Mouse (Mus musculus): ENCODE data around the gene Smarcc1. TPM values are rescaled to one million over a fixed set of nuclear protein-coding genes. Genes with fewer than 3 reads are reported as not detected.

Smarcc1 gene
- polyA plus RNA-seq, 1 experiment from 2014 or later: 138 TPM

- H3K36me3 ChIP-seq: peaks cover 9% of the 10 kb centered on the region
- peaks cover 38% of the 10 kb centered on the region for H3K27me3 ChIP-seq
- peak overlapping the region; percentile 42 for H3K9ac ChIP-seq
- H3K4me3 ChIP-seq (replicated peaks): peak overlapping the region; percentile 73
- peaks cover 29% of the 10 kb centered on the region for H3K4me1 ChIP-seq
- ATAC-seq (replicated peaks; ENCODE audit: low FRiP score): peak; percentile 80
- H3K27ac ChIP-seq: no peak overlapping the region
- H3K4me2 ChIP-seq: peak overlapping the region; percentile 100
- 2% methylated on average over 40 of the region's 40 CpGs for WGBS
- H3K9me3 ChIP-seq (replicated peaks): no peaks in the 10 kb centered on the region
These were observed 128.2 kb downstream of the Smarcc1 start for GRCm38 (mm10) chr9:110245590-110246320.

- H3K9ac ChIP-seq: 0 out of 2 replicates have a peak overlapping the region, but pooled peaks have one; percentile 22
- H3K9me3 ChIP-seq (replicated peaks): no peaks in the 10 kb centered on the region
- ATAC-seq (replicated peaks; ENCODE audit: low FRiP score): peak; percentile 24; the same call in 1 of the 2 replicates
- H3K27ac ChIP-seq: no peak overlapping the region
- H3K4me3 ChIP-seq (replicated peaks): peak overlapping the region; percentile 73
- peaks cover 29% of the 10 kb centered on the region for H3K4me1 ChIP-seq
- H3K36me3 ChIP-seq: 0 out of 2 replicates have a peak, but pooled peaks cover 4% of the 10 kb centered on the region
- 30% methylated on average over 13 of the region's 13 CpGs for WGBS
- peak overlapping the region; percentile 100 for H3K4me2 ChIP-seq
- peaks cover 38% of the 10 kb centered on the region for H3K27me3 ChIP-seq
These were observed 128.8 kb downstream of the Smarcc1 start for GRCm38 (mm10) chr9:110246321-110246640.

- Histone ChIP-seq H3K4me3 (replicated peaks) (no peak overlapping the region), H3K4me1 (peaks cover 29% of the 10 kb centered on the region), H3K36me3 (no peaks in the 10 kb centered on the region), H3K9me3 (replicated peaks) (no peaks in the 10 kb centered on the region), H3K9ac (no peak overlapping the region), H3K4me2 (no peak overlapping the region), H3K27ac (no peak overlapping the region), H3K27me3 (peaks cover 38% of the 10 kb centered on the region)
- WGBS: 85% methylated on average over 10 of the region's 10 CpGs
- no peak for ATAC-seq (replicated peaks; ENCODE audit: low FRiP score)
These were observed 129.5 kb downstream of the Smarcc1 start for GRCm38 (mm10) chr9:110247049-110247448.

- Histone ChIP-seq H3K9me3 (replicated peaks) (no peaks in the 10 kb centered on the region), H3K9ac (no peak overlapping the region), H3K4me2 (no peak overlapping the region), H3K4me3 (replicated peaks) (no peak overlapping the region), H3K36me3 (no peaks in the 10 kb centered on the region), H3K4me1 (peaks cover 29% of the 10 kb centered on the region), H3K27me3 (peaks cover 28% of the 10 kb centered on the region), H3K27ac (no peak overlapping the region)
- ATAC-seq (replicated peaks; ENCODE audit: low FRiP score): no peak
- WGBS: 70% methylated on average over 2 of the region's 2 CpGs
These were observed 131.4 kb downstream of the Smarcc1 start for GRCm38 (mm10) chr9:110248861-110249260.

GRCm38 (mm10) chr9:110249823-110250543 lies 132.5 kb downstream of the Smarcc1 start:
- 19% methylated on average over 11 of the region's 11 CpGs for WGBS
- H3K27ac ChIP-seq: peak overlapping the region; percentile 27; the same call in 1 of the 2 replicates
- H3K36me3 ChIP-seq: no peaks in the 10 kb centered on the region
- no peak for ATAC-seq (replicated peaks; ENCODE audit: low FRiP score)
- no peak overlapping the region for H3K4me2 ChIP-seq
- H3K9ac ChIP-seq: 0 out of 2 replicates have a peak overlapping the region, but pooled peaks have one; percentile 4
- no peak overlapping the region for H3K4me3 ChIP-seq (replicated peaks)
- peaks cover 23% of the 10 kb centered on the region for H3K4me1 ChIP-seq
- H3K27me3 ChIP-seq: peaks cover 17% of the 10 kb centered on the region
- no peaks in the 10 kb centered on the region for H3K9me3 ChIP-seq (replicated peaks)

- ATAC-seq (replicated peaks; ENCODE audit: low FRiP score): no peak
- WGBS: 91% methylated on average over 14 of the region's 14 CpGs
- H3K27me3 ChIP-seq: peaks cover 12% of the 10 kb centered on the region
These were observed 133.3 kb downstream of the Smarcc1 start for GRCm38 (mm10) chr9:110250776-110251175.

GRCm38 (mm10) chr9:110255407-110256019 lies 138.0 kb downstream of the Smarcc1 start:
- 62% methylated on average over 15 of the region's 15 CpGs for WGBS
- H3K4me1 ChIP-seq: peaks cover 2% of the 10 kb centered on the region; the same call in 1 of the 2 replicates
- no peak overlapping the region for H3K4me2 ChIP-seq
- no peaks in the 10 kb centered on the region for H3K36me3 ChIP-seq
- H3K4me3 ChIP-seq (replicated peaks): no peak overlapping the region
- ATAC-seq (replicated peaks; ENCODE audit: low FRiP score): no peak
- H3K27me3 ChIP-seq: no peaks in the 10 kb centered on the region
- no peak overlapping the region for H3K27ac ChIP-seq
- H3K9ac ChIP-seq: no peak overlapping the region
- no peaks in the 10 kb centered on the region for H3K9me3 ChIP-seq (replicated peaks)

More at GRCm38 (mm10) chr9:110250776-110251175, 133.3 kb downstream of the Smarcc1 start:
- peaks cover 19% of the 10 kb centered on the region for H3K4me1 ChIP-seq
- H3K27ac ChIP-seq: no peak overlapping the region
- no peak overlapping the region for H3K4me3 ChIP-seq (replicated peaks)
- H3K4me2 ChIP-seq: no peak overlapping the region
- no peaks in the 10 kb centered on the region for H3K9me3 ChIP-seq (replicated peaks)
- H3K9ac ChIP-seq: no peak overlapping the region
- no peaks in the 10 kb centered on the region for H3K36me3 ChIP-seq

GRCm38 (mm10) chr9:110258646-110259045 lies 141.1 kb downstream of the Smarcc1 start:
- Histone ChIP-seq H3K36me3 (no peaks in the 10 kb centered on the region), H3K9me3 (replicated peaks) (no peaks in the 10 kb centered on the region), H3K27ac (no peak overlapping the region), H3K9ac (no peak overlapping the region), H3K4me1 (0 out of 2 replicates have a peak, but pooled peaks cover 2% of the 10 kb centered on the region), H3K4me3 (replicated peaks) (no peak overlapping the region), H3K27me3 (no peaks in the 10 kb centered on the region), H3K4me2 (no peak overlapping the region)
- 77% methylated on average over 6 of the region's 6 CpGs for WGBS
- no peak for ATAC-seq (replicated peaks; ENCODE audit: low FRiP score)

GRCm38 (mm10) chr9:110259118-110259517 lies 141.6 kb downstream of the Smarcc1 start:
- Histone ChIP-seq H3K27me3 (no peaks in the 10 kb centered on the region), H3K4me3 (replicated peaks) (no peak overlapping the region), H3K4me2 (no peak overlapping the region), H3K9ac (no peak overlapping the region), H3K36me3 (no peaks in the 10 kb centered on the region), H3K27ac (no peak overlapping the region), H3K9me3 (replicated peaks) (no peaks in the 10 kb centered on the region), H3K4me1 (0 out of 2 replicates have a peak, but pooled peaks cover 2% of the 10 kb centered on the region)
- 87% methylated on average over 3 of the region's 3 CpGs for WGBS
- ATAC-seq (replicated peaks; ENCODE audit: low FRiP score): no peak

- Histone ChIP-seq H3K4me3 (replicated peaks) (no peak overlapping the region), H3K27ac (no peak overlapping the region), H3K36me3 (no peaks in the 10 kb centered on the region), H3K9ac (no peak overlapping the region), H3K9me3 (replicated peaks) (no peaks in the 10 kb centered on the region), H3K4me1 (no peaks in the 10 kb centered on the region), H3K4me2 (no peak overlapping the region), H3K27me3 (no peaks in the 10 kb centered on the region)
- ATAC-seq (replicated peaks; ENCODE audit: low FRiP score): no peak
- 89% methylated on average over 8 of the region's 8 CpGs for WGBS
These were observed 145.7 kb downstream of the Smarcc1 start for GRCm38 (mm10) chr9:110263181-110263580.

GRCm38 (mm10) chr9:110264991-110265390 lies 147.5 kb downstream of the Smarcc1 start:
- WGBS: 61% methylated on average over 9 of the region's 9 CpGs
- Histone ChIP-seq H3K36me3 (no peaks in the 10 kb centered on the region), H3K27me3 (no peaks in the 10 kb centered on the region), H3K4me3 (replicated peaks) (no peak overlapping the region), H3K9me3 (replicated peaks) (no peaks in the 10 kb centered on the region), H3K4me1 (0 out of 2 replicates have a peak, but pooled peaks cover 2% of the 10 kb centered on the region), H3K4me2 (no peak overlapping the region), H3K9ac (no peak overlapping the region), H3K27ac (no peak overlapping the region)
- ATAC-seq (replicated peaks; ENCODE audit: low FRiP score): no peak

GRCm38 (mm10) chr9:110268416-110268815 lies 150.9 kb downstream of the Smarcc1 start:
- no peaks in the 10 kb centered on the region for H3K27me3 ChIP-seq
- no peak overlapping the region for H3K9ac ChIP-seq
- ATAC-seq (replicated peaks; ENCODE audit: low FRiP score): no peak
- no peak overlapping the region for H3K4me2 ChIP-seq
- no peak overlapping the region for H3K4me3 ChIP-seq (replicated peaks)
- 0 out of 2 replicates have a peak, but pooled peaks cover 2% of the 10 kb centered on the region for H3K4me1 ChIP-seq
- WGBS: 88% methylated on average over 10 of the region's 10 CpGs
- H3K9me3 ChIP-seq (replicated peaks): no peaks in the 10 kb centered on the region
- no peaks in the 10 kb centered on the region for H3K36me3 ChIP-seq
- no peak overlapping the region for H3K27ac ChIP-seq

All from kidney, embryonic 15.5 days (tissue).